Mouse (Mus musculus): ENCODE measurements around the gene Adk. TPM values are rescaled to one million over a fixed set of nuclear protein-coding genes. Genes with fewer than 3 reads are reported as not detected.

Gene Adk
- polyA plus RNA-seq, 1 experiment, result 65.5 TPM

DNA sequence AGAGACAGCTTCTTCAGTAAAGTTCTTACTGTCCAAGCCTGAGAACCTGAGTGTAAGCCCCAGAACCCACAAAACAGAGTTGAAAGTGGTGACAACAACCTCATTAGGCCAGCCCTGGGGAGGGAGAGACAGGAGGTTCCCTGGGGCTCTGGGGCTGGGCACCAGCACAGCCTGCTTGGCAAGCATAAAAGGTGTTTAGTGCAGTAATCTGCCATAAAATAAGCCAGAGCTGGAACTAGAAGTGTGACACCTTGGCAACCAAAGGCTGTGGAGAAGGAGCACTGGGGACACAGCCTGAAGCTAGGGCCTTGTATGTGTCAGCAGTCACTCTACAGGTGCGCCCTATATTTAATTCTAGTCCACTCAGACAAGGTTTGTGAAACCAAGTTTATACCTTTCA is 252.4 kb downstream of the Adk start:
- DNase-seq (ENCODE audit: low read depth, low spot score), result no peak
- 65% methylated on average over 1 of the region's 1 CpGs for WGBS

- 60% methylated on average over 4 of the region's 4 CpGs for WGBS
Observed at GRCm38 (mm10) chr14:21308349-21308936, 256.1 kb downstream of the Adk start.

GRCm38 (mm10) chr14:21310530-21310929 is 258.2 kb downstream of the Adk start:
- no peak for DNase-seq (ENCODE audit: low read depth, low spot score)
- 83% methylated on average over 5 of the region's 5 CpGs for WGBS

More at GRCm38 (mm10) chr14:21308349-21308936, 256.1 kb downstream of the Adk start:
- no peak for DNase-seq (ENCODE audit: low read depth, low spot score)

GRCm38 (mm10) chr14:21313561-21314342 is 261.4 kb downstream of the Adk start:
- no peak for DNase-seq (ENCODE audit: low read depth, low spot score)
- WGBS, result 64% methylated on average over 11 of the region's 11 CpGs

- DNase-seq (ENCODE audit: low read depth, low spot score), result no peak
- 82% methylated on average over 3 of the region's 3 CpGs for WGBS
Observed at GRCm38 (mm10) chr14:21314466-21314865, 262.1 kb downstream of the Adk start.

- 75% methylated on average over 1 of the region's 1 CpGs for WGBS
- no peak for DNase-seq (ENCODE audit: low read depth, low spot score)
Observed at GRCm38 (mm10) chr14:21334826-21335225, 282.5 kb downstream of the Adk start.

DNA sequence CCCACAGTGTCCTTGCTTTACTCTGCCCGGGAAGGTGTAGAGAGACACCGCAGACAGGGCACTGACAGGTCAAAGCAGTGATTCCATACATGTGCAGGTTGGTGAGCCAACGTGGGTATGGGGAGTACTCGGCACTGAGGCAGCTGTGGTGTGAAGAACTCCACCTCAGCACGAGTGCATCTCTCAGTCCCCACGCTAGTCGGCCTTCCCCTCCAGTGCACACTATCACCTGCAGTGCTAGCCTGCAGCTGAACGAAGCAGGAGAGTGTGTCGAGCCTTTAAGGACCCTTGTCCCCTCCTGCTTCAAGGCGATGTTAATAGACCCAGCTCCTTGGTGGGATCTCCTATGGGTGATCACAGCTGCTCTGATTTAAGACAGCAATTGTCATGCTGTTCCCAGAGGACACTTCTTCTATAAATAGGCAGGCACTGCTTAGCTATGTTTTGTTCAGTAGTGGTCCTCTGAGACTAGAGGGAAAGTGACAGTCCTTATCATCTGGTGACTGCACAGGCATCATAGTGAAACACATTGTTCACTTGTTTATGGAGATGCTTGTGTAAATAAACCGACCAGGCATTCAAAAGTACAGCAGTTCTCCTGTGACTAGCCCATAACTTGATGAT is 283.4 kb downstream of the Adk start:
- no peak for DNase-seq (ENCODE audit: low read depth, low spot score)
- 73% methylated on average over 11 of the region's 11 CpGs for WGBS

- no peak for DNase-seq (ENCODE audit: low read depth, low spot score)
- 82% methylated on average over 4 of the region's 4 CpGs for WGBS
Observed at GRCm38 (mm10) chr14:21337948-21338347, 285.6 kb downstream of the Adk start.

- DNase-seq (ENCODE audit: low read depth, low spot score), result no peak
Observed at GRCm38 (mm10) chr14:21341195-21341594, 288.8 kb downstream of the Adk start.

GRCm38 (mm10) chr14:21342984-21343383 is 290.6 kb downstream of the Adk start:
- 93% methylated on average over 3 of the region's 3 CpGs for whole genome bisulfite sequencing
- DNase-seq (ENCODE audit: low read depth, low spot score), result no peak

More at GRCm38 (mm10) chr14:21341195-21341594, 288.8 kb downstream of the Adk start:
- 82% methylated on average over 1 of the region's 1 CpGs for WGBS

- WGBS, result 79% methylated on average over 6 of the region's 6 CpGs
- no peak for DNase-seq (ENCODE audit: low read depth, low spot score)
Observed at GRCm38 (mm10) chr14:21344896-21345295, 292.5 kb downstream of the Adk start.

- DNase-seq (ENCODE audit: low read depth, low spot score), result no peak
- WGBS, result 56% methylated on average over 6 of the region's 6 CpGs
Observed at GRCm38 (mm10) chr14:21348611-21349260, 296.4 kb downstream of the Adk start.

DNA sequence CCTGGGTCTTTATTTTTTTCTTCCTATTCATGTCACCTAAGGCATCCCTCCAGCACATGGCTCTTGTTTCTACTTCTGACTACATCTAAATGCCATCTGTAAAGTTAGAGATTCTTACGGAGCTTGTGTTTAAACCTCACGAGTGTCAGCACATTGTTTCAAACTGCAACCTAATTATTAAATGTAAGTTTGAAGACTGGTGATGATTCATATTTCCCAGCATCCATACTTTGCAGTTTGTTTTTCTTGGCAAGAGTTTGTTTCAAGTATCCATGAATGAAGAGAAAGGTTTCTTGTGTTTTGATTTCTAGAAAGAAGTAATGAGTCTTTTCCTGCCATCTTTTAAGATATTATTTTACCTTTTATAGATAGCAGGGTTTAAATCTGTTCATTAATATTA is 299.3 kb downstream of the Adk start:
- WGBS, result 89% methylated on average over 2 of the region's 2 CpGs

DNA sequence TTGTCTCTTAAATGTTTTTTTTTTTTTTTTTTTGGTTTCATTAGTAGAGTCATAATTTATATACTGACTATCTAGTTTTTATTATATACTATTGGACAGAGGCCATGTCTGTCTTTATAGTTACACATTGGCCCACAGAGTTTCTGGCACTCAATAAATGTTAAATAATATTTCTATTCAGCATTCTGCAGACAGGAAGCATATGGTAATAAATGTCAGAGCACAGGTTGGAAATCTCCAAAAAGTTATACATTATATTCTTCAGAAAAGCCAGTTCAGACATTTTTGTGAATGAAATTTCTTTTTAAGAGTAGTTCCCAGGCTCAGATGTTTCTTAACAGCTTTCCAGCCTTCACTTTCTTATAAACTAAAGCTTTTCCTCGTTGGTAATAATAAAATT is 303.9 kb downstream of the Adk start:
- DNase-seq (ENCODE audit: low read depth, low spot score), result no peak
- WGBS, result 67% methylated on average over 1 of the region's 1 CpGs

More for the DNA sequence above, 299.3 kb downstream of the Adk start:
- no peak for DNase-seq (ENCODE audit: low read depth, low spot score)

- WGBS, result 94% methylated on average over 10 of the region's 10 CpGs
- no peak for DNase-seq (ENCODE audit: low read depth, low spot score)
Observed at GRCm38 (mm10) chr14:21359207-21359895, 307.0 kb downstream of the Adk start.

- WGBS, result 95% methylated on average over 8 of the region's 12 CpGs
- no peak for DNase-seq (ENCODE audit: low read depth, low spot score)
Observed at GRCm38 (mm10) chr14:21359896-21360525, 307.6 kb downstream of the Adk start.

GRCm38 (mm10) chr14:21367095-21367494 is 314.7 kb downstream of the Adk start:
- 80% methylated on average over 2 of the region's 2 CpGs for WGBS
- DNase-seq (ENCODE audit: low read depth, low spot score), result no peak

DNA sequence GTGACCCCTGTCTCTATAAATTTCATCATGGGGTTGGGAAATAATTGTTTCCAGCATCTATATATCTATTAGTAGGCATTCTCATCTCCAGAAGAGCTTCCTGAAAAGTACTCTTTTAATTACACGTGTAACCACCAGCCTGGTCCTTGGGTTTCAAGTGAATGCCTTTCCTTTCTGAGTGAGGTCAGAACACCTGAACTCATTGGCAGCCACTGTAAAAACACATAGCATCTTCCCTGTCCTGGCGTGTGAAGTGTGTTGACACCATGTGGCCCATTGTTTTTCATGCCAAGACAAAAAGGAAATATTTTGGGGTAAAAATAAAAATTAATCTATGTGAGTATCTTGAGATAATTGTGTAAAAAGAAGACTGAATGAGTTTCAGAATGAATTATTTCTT is 316.2 kb downstream of the Adk start:
- no peak for DNase-seq (ENCODE audit: low read depth, low spot score)
- 75% methylated on average over 2 of the region's 2 CpGs for WGBS

GRCm38 (mm10) chr14:21369127-21369526 is 316.8 kb downstream of the Adk start:
- 38% methylated on average over 5 of the region's 5 CpGs for WGBS

More at GRCm38 (mm10) chr14:21369127-21369526, 316.8 kb downstream of the Adk start:
- DNase-seq (ENCODE audit: low read depth, low spot score), result no peak
